Mouse (Mus musculus): ENCODE data around the gene Slc16a4. TPM values are rescaled to one million over a fixed set of nuclear protein-coding genes. Genes with fewer than 3 reads are reported as not detected.
A peak's percentile ranks its signal among the peaks of the same experiment; 100 is the strongest.

Gene Slc16a4
- polyA plus RNA-seq, 1 experiment: 2.8 TPM

GRCm38 (mm10) chr3:107351706-107352105 lies 60.7 kb downstream of the Slc16a4 start:
- TF ChIP-seq POLR2A (IDR thresholded peaks at IDR 0.05; ENCODE audit: extremely low read depth, insufficient read depth, low read length) (no peak), CTCF (IDR thresholded peaks at IDR 0.05; ENCODE audit: extremely low read depth, insufficient read depth, low read length) (no peak)
- no peak overlapping the region for H3K27ac ChIP-seq (ENCODE audit: insufficient read depth, low read length)

GRCm38 (mm10) chr3:107355618-107356260 lies 64.7 kb downstream of the Slc16a4 start:
- H3K4me1 ChIP-seq (ENCODE audit: control insufficient read depth, insufficient read depth, low read length): peaks cover 2% of the 10 kb centered on the region; the same call in 1 of the 2 replicates
- H3K27ac ChIP-seq (ENCODE audit: insufficient read depth, low read length): no peak overlapping the region
- TF ChIP-seq POLR2A (IDR thresholded peaks at IDR 0.05; ENCODE audit: extremely low read depth, insufficient read depth, low read length): no peak
- TF ChIP-seq CTCF (IDR thresholded peaks at IDR 0.05; ENCODE audit: extremely low read depth, insufficient read depth, low read length): no peak

More at GRCm38 (mm10) chr3:107351706-107352105, 60.7 kb downstream of the Slc16a4 start:
- Histone ChIP-seq H3K4me3 (ENCODE audit: insufficient read depth, low read length) (no peak overlapping the region), H3K4me1 (ENCODE audit: control insufficient read depth, insufficient read depth, low read length) (no peaks in the 10 kb centered on the region)

GRCm38 (mm10) chr3:107356964-107357441 lies 66.0 kb downstream of the Slc16a4 start:
- H3K4me3 ChIP-seq (ENCODE audit: insufficient read depth, low read length): no peak overlapping the region
- peak; percentile 67 for TF ChIP-seq CTCF (IDR thresholded peaks at IDR 0.05; ENCODE audit: extremely low read depth, insufficient read depth, low read length)
- no peak for TF ChIP-seq POLR2A (IDR thresholded peaks at IDR 0.05; ENCODE audit: extremely low read depth, insufficient read depth, low read length)

More at GRCm38 (mm10) chr3:107355618-107356260, 64.7 kb downstream of the Slc16a4 start:
- H3K4me3 ChIP-seq (ENCODE audit: insufficient read depth, low read length): no peak overlapping the region

GRCm38 (mm10) chr3:107357700-107358234 lies 66.7 kb downstream of the Slc16a4 start:
- TF ChIP-seq POLR2A (IDR thresholded peaks at IDR 0.05; ENCODE audit: extremely low read depth, insufficient read depth, low read length) (no peak), CTCF (IDR thresholded peaks at IDR 0.05; ENCODE audit: extremely low read depth, insufficient read depth, low read length) (no peak)
- H3K4me1 ChIP-seq (ENCODE audit: control insufficient read depth, insufficient read depth, low read length): peaks cover 2% of the 10 kb centered on the region; the same call in 1 of the 2 replicates
- no peak overlapping the region for H3K4me3 ChIP-seq (ENCODE audit: insufficient read depth, low read length)
- H3K27ac ChIP-seq (ENCODE audit: insufficient read depth, low read length): no peak overlapping the region

More at GRCm38 (mm10) chr3:107356964-107357441, 66.0 kb downstream of the Slc16a4 start:
- H3K4me1 ChIP-seq (ENCODE audit: control insufficient read depth, insufficient read depth, low read length): peaks cover 2% of the 10 kb centered on the region; the same call in 1 of the 2 replicates
- no peak overlapping the region for H3K27ac ChIP-seq (ENCODE audit: insufficient read depth, low read length)

- Histone ChIP-seq H3K27ac (ENCODE audit: insufficient read depth, low read length) (no peak overlapping the region), H3K4me1 (ENCODE audit: control insufficient read depth, insufficient read depth, low read length) (peaks cover 2% of the 10 kb centered on the region; the same call in 1 of the 2 replicates), H3K4me3 (ENCODE audit: insufficient read depth, low read length) (no peak overlapping the region)
- no peak for TF ChIP-seq CTCF (IDR thresholded peaks at IDR 0.05; ENCODE audit: extremely low read depth, insufficient read depth, low read length)
Measured at GRCm38 (mm10) chr3:107360341-107360740, 69.3 kb downstream of the Slc16a4 start.

Other genes with a start within 250 kb of the Slc16a4 start
- 45.3 TPM in 2 replicates for gene Kcna2, start 190.1 kb upstream of the Slc16a4 start, polyA plus RNA-seq (2012; rRNA removed)
- 0.15 and 0.19 TPM in 2 replicates for gene Kcna10, start 108.2 kb upstream of the Slc16a4 start, polyA plus RNA-seq (2012; rRNA removed)
- gene Cym, start 69.5 kb upstream of the Slc16a4 start, polyA plus RNA-seq (2012; rRNA removed): 0.10 and 0.13 TPM in 2 replicates
- not detected in 2 replicates for gene A630076J17Rik, start 60.6 kb upstream of the Slc16a4 start, polyA plus RNA-seq (2012; rRNA removed)
- gene Prok1, start 51.5 kb upstream of the Slc16a4 start, polyA plus RNA-seq (2012; rRNA removed): 0.06 and 0.10 TPM in 2 replicates
- gene Lamtor5, start 12.4 kb upstream of the Slc16a4 start, polyA plus RNA-seq (2012; rRNA removed): 115 and 123 TPM in 2 replicates
- 6.4 and 6.9 TPM in 2 replicates for gene Rbm15, start 42.4 kb downstream of the Slc16a4 start, polyA plus RNA-seq (2012; rRNA removed)
- 72.7 and 76.2 TPM in 2 replicates for gene Kcnc4, start 168.3 kb downstream of the Slc16a4 start, polyA plus RNA-seq (2012; rRNA removed)
- gene Slc6a17, start 226.8 kb downstream of the Slc16a4 start, polyA plus RNA-seq (2012; rRNA removed): 238 and 251 TPM in 2 replicates

Measured in cortical plate, adult 2 months (tissue).